Mouse (Mus musculus) urinary bladder, postnatal 10 days (tissue): ENCODE data around the gene Pnkd.
"Not testable (repeated sequence)": the region's sequence is repeated elsewhere in the genome, so short reads cannot be mapped to it uniquely, and the experiment has no call there.

ENCODE experiments used
- DNase-seq: peaks from one replicate; pipeline ENCODE4 v3.0.0; 2022; ENCODE audit warnings: low spot score

Gene Pnkd

DNA sequence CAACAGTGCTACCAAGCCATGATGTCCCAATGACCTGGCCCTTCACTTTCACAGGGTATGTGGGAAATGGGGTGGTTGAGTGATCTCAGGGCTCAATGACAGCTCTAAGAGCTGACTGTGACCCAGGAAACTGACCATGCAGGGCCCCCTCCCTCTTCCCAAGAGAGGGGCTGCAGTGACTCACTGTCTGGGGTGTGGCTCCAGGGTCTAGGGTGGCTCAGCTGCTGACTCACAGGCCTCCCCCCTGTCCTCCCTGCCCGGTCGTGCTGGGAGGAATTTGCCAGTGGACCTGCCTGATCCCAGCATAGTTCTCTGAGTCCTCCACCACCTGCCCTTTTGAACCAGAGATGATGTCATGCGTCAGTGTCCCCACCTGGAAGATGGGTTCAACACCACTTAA lies 12.5 kb downstream of the Pnkd start:
- no peak for DNase-seq

DNA sequence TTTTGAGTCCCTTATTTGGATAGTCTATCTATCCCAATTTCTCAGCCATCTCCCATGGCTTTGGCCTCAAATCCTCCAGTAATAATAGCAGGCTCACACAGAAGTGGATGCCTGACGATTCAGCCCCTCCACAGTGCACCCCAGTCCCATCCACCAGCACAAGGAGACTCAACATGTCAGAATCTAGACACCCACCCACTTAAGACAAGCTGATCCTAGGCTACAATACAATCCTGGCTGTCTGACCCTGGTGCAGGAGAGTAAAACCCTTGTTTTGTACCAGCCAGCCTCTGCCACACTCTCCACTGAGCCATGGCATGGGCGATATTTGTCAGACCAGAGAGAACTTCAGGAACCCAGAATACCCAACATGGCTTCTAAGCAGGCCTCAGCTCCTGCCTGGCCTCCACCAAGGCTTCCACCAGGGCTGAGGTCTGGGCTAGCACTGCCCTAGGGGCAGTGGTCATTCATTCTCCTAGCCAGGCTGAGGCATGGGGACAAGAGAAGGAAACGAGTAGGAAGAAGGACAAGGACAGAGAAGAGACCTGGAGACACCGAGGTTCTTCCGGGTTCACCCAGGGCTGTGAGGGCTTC lies 13.5 kb downstream of the Pnkd start:
- DNase-seq: no peak

DNA sequence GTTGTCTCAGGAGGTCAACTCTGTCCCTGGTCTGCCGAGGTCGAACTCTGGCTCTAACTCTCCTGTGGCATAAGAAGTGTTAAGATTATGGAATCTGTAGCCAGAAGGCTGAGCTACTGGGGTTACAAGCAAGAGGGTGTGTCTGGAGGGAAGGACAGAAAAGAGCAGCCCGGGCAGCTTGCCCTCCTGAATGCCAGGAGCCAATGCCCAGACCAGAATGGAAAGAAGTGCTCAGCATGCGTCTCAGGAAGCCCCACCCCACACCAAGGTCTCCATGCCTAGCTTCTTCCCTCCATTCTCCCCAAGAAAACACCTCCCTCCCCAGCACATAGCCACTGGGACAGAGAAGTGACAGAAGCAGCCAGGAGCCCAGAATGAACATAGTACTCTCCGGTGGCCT lies 14.3 kb downstream of the Pnkd start:
- DNase-seq: no peak

DNA sequence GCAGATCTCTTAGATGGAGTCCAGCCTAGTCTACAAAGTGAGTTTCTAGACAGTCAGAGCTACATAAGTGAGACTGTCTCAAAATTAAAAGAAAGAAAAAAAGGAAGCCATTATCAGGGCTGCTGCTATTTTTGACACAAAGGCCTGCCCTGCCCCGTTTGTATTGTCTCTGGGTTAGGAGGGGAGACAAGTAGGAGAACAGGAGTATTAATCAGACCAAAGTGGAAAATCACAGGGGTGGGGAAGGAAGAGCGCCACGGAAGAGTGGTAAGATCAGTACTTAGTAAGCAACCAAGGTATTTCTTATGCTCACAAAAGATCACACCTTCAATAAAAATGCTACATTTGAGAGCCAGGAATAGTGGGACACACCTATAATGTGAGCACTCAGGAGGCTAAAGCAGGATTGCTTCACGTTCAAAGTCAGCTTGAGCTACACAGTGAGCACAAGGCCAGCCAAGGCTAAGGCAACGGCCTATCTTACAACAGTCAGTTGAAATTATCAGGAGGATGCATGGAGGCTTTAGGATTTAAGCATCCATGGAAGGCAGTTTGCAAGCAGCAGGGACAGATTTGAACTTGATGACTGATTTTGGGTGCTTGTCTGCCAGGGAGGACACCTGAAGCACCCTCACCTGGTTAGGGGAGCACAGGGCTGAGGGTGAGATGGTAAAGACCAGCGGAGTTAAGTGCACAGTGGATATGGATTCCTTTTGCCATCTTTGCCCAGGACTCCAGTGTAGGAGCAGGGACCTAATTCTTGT lies 15.8 kb downstream of the Pnkd start:
- no peak for DNase-seq

DNA sequence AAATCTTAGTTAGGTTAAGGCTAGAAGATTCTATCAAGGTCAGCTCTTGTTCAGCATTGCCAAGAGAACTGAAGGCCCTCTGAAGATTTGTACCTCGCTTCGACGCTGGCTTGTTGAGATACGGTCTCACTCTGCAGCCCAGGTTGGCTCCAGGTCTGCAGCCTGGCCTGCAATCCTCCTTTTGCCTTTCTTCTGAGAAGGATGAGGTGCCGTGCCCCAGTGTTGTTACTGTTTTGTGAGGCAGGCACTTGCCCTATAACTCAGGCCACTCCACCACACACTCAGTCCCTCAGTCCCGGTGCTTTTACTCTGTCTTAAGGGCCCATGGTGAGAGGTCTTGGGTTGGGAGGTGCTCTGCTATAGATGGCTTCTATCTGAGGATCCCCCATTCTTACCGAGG lies 17.5 kb downstream of the Pnkd start:
- no peak for DNase-seq

DNA sequence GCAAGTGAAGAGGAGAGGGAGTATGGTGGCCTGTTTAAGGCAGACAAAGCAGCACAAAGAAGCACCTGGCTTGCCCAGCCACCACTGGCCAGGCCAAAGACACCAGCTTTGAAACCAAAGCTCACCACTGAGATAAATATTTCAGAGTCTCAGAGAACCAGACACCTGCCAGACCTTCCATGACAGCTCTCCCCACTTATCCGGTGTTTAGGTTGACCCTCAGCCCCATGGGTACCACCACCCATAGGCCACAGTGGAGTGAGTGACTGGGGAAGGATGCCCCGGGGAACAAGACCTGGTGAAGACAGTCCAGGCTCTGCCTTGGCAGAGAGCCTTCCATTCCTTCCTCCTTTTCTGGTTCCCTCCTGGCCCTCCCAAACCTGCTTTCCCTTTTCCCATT lies 18.1 kb downstream of the Pnkd start:
- no peak for DNase-seq

DNA sequence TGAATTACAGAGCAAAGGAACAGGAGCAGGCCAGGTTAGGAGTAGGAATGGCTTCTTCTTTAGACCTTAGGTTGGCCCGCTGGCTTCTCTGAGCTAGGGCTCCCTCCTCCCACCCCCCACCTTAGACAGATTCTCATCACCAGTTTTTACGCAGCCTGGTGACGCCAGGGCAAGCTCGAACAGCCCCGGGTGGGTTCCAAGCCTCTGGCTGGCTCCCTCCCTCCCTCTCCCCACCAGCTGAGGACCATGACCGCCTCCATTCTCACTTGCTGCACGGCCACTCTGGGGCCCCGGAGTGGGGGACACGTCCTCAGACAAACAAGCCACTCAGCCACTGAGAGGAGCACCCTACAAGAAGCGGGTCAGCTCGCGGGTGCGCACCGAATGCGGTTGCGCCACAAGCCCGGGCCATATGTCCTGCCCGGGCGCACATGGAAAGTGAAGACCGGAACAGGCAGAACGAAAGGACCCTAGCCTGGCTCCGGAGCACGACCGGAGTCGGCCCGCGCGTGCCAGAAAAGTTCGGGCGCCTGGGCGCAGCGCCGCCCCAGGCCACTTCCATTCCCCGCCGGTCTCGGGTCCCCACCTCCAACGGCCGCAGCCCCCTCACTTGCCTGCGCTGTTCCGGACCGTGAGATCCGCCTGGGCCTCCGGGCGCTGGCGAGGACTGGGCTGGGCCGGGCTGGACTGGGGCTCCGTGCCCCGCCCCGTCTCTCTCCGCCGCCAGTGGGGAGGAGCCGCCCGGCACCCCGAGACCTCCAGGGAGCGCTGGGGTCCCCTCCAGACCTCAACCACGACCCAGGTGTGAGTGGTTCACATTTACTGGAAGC lies 19.0 kb downstream of the Pnkd start:
- DNase-seq: peak; percentile 50

DNA sequence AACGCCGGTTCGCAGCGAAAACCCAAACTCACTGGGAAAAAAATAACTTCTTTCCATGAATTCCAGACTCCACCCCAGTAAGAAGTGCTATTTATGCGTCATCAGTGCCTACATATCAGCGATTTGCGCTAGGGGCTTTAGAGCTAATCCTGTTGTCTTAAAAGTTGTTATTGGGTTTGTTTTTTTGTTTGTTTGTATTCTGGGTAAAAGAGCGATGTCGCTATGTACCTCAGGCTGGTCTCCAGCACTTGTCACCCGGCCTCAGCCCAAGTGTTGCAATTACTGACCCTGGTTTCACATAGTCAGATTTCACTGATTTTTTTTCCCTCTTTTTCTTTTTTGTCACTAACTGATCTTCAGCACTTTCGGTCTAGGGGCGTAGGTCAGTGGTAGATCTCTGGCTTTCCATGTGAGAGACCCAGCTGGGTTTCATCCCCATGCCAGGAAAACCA lies 19.6 kb downstream of the Pnkd start:
- no peak for DNase-seq

DNA sequence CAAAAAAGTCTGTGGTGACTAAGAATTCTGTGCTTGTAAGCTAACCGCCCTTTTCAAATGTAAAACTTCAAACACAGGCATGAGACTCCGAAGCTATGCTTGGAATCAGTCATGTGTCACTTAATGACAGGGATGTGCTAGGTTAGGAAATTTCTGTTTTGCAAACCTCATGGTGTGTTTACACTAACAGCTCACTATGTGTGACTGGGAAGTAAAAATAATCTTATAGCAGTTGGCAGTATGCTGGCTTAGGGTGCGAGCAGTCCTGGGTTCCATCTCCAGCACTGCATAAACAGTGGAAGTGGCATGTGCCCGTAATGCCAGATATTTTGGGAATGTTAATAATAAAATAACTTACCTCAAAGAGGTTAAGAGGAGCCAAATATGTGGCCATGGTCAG lies 20.2 kb downstream of the Pnkd start:
- no peak for DNase-seq

DNA sequence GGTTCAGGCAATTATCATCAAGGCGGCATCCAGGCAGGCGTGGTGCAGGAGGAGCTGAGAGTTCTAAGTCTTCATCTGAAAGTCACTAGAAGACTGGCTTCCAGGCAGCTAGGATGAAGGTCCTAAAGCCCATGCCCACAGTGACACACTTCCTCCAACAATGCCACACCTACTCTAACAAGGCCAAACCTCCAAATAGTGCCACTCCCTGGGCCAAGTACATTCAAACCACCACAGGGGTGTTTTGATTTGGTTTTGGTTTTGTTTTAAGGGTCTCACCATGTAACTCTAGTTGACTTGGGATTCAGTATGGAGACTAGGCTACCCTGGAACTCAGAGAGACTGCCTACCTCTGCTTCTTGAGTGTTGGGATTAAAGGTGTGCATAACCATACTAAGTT lies 20.8 kb downstream of the Pnkd start, which contains the start of gene Tmbim1:
Gene Tmbim1 (minus strand): TSS at position 101 of the 400 bp plus-strand sequence.
- no peak for DNase-seq

DNA sequence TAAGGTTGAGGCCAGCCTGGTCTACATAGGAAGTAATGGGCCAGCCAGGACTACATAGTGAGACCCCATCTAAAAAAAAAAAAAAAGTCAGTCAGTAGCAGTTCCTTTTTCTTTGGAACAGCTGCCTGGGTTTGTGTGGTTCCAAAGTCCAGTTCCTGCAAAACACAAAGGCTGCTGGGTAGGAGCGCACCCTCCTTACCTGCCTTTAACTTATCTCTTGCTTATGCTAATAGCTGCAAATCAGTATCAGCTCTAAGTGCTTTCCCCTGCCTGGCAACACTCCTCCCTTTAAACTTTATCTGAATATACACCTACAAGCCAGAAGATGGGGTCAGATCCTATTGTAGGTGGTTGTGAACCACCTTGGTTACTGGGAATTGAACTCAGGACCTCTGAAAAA lies 22.4 kb downstream of the Pnkd start:
- DNase-seq: no peak

DNA sequence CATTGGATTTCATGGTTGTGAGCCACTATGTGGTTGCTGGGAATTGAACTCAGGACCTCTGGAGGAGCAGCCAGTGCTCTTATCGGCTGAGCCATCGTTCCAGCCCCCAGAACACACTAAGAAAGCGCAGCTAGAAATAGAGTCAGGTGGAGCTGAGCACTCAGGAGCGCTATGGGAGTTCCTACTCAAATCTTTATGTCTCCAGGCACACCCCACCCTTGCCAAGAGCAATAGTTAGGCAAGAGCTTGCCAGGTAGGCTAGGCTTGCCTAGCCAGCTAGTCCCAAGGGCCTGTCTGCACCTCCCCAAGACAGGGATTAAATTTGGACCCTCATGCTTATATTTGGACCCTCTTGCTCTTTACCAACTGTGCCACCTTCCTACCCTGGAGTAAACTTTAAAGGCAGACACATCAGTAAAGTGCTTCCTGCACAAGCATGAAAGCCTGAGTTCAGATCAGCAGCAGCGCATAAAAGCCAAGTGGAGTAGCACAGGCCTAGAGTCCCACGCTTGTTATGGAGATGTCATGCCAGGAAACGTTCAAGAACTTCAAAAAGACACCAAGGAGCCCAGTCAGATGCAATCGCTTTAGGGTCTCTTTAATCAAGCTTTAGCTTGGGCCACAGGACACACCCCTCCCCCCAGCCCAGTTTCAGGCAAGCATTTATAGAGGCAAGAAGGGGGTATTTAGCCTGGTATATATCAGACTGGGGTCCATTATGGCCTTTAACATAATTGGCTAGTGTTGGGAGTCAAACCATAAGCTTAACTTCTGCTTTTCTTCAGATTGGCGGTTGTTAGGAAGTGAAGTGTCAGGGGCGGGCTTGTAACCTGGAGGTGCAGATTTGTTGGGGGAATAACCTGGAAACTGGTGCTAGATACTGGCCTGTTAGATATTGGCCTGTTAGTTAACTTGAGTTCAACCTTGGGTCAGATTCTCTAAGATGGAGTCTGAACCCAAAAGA lies 23.6 kb downstream of the Pnkd start:
- no peak for DNase-seq

DNA sequence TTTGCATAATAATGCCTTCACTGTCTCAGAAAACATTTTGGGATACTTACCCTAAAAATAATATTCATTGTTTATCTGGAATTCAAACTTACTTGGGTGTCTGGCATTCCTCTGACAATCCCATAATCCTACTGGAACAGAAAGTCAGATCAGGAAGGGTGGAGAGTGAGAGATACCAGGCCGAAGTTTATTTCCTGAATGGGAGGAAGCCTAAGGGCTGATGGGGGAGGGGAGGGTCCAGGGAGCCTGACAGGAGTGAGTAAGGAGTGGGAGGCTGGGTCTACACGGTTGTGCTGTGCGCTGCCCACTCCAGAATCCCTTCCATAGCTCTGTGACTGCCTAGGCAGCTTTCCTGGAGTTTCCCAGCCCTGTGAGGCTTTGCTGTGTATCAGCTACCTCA lies 25.0 kb downstream of the Pnkd start:
- DNase-seq: no peak

DNA sequence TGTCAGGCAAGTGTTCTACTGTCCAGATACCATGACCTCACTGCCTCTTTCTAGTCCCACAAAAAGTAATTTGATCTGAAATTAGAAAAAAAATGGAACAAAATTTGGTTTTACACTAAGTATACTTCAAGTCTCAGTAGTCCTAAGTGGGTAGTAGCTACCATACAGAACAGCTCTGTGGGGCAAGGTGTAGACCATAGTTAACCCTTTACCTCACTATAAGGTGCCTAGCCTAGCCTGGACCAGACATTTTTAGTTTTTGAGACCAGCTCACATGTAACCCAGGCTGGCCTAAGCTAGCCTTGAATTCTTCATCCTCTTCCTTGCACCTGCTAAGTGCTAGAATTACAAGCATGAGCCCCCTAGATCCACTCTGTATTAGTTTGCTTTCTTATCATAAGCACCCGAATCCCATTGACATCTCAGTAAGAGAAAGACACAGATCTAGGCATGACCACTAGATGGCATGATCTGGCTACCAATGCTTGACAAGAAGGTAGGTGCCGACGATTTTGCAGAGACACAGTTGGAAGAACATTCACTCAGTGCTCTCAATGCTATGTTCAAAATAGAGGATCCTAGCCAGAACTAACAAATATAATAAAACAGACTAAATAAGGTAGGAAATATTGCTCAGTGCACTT lies 28.4 kb downstream of the Pnkd start:
- DNase-seq: no peak

DNA sequence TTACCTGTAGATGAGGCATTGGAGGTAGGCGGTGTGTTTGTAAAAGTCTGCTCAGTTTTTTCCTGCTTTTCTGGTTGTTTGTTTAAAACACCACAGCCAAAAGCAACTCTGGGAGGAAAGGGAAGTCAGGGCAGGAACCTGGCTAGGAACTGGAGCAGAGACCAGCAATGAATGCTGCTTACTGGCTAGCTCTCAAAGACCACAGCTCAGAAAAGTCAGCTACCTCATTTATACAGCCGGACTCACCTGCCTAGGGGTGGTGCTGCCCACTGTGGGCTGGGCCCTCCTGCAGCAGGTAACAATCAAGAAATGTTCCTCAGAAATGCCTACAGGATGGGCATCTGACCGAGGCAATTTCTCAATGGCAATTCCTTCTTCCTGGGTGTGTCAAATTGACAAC lies 30.1 kb downstream of the Pnkd start:
- no peak for DNase-seq

DNA sequence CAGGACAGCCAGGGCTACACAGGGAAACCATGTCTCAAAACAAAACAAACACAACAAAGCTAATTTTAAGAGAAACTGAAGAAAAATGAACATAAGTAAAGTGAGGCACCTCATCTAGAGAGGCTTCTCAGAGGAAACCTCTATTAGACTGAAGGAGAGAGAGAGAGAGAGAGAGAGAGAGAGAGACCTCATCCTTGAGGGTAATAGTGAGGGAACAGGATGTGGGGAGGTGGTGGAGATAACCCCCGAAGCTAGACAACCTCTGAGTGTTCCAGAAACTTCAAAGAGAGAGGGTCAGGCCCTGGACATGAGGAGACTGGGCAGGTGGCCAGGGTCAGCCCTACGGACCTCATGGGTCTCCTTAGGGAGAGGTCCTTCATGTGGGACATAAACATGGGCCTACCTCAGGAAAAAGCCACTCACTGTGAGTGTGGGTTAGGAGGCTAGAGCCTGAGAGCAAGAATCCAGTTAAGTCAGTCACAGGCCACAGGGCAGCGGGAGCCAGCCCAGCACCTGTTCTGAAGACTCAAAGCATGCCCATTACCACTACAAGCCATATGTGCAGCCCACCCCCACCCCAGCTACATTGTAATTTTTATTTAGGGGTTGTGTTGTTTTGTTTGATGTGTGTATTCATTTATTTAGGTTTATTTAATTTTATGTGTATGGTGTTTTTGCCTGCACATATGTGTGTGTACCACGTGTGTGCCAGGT lies 31.5 kb downstream of the Pnkd start:
- DNase-seq: no peak

DNA sequence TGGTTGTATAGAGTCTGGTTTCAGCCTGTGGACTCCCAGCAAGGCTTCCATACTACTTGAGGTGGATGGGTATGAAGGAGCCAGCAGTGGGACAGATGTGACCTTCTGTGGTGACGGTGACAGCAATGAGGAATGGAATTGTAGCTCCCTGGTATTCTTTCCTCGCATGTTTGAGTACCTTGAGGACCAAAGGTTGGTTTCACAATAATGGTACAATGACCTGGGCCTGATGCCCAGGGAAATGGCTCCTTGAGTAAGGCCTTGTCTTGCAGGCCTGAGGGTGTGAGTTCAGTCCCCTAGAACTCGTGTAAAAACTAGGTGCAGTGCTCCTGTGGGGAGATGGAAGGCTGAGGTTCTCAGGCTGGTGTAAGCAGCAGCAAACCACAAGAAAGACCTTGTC lies 34.0 kb downstream of the Pnkd start:
- no peak for DNase-seq

DNA sequence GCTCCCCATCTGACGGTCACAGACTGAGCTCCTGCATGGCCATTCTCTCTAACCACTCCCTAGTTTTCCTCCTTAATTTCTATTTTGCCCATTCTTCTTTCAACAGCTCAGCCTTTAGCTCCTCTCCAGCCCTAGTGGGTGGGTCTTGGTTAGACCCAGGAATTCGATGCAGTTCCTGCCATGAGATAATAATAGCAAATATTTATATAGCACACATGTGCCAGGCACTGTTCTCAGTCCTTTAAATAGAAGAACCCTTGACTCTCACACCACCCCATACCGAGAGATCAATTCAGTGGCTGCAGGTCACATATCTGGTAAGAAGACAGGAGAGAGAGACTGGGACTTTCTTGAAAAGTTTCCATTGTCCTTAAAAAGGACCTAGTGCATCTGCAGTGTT lies 36.7 kb downstream of the Pnkd start:
- no peak for DNase-seq

DNA sequence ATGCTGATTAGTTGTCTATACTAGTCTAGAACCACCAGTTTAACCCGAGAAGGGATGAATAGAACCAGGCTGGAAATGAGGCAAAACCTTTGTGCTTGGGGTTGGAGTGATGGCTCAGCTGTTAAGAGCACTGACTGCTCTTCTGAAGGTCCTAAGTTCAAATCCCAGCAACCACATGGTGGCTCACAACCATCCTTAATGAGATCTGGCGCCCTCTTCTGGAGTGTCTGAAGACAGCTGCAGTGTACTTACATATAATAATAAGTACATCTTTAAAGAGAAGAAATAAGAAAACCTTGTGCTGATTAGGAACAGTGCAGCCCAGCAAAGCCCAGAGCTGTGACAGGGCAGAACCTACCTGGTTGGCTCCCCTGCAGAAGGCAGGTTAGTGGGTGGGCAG lies 42.2 kb downstream of the Pnkd start:
- DNase-seq: not testable (repeated sequence)

DNA sequence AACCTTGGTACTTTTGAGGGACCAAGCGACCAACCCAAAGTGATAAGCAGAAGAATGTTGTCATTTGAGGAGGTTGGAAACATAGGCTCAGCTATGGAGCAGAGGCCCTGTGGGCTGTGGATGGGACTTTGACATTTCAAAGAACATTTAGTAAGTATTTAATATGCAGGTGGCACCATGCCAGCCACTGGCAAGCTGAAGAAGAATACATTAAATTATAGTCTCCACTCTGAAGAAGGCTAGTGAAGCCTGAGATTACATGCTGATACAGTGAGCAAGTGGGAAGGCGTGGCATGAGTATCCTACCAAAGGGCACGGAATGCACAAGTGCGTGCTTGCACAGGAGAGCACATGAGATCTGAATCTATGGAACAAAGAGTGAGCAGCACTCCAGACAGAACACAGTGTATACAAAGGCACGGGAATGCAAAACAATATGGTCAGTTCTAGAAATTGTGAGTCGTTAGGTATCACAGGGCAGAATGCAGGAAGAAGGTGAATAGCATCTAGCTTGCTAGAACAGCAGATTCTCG lies 45.2 kb downstream of the Pnkd start:
- no peak for DNase-seq
